Mouse (Mus musculus) hindbrain, embryonic 16.5 days (tissue): ENCODE results near the gene Gm7735. TPM values are rescaled to one million over a fixed set of nuclear protein-coding genes. Genes with fewer than 3 reads are reported as not detected.
"Not testable (repeated sequence)": the region's sequence is repeated elsewhere in the genome, so short reads cannot be mapped to it uniquely, and the experiment has no call there.

Experiments used
- ATAC-seq: fragments of 200-750 bp; cut with Nextera tagmentation; 2 replicates; pipeline ENCODE4 v1.8.0; 2017; ENCODE audit warnings: moderate TSS enrichment, moderate library complexity
- H3K27ac ChIP-seq: fragments of 300-500 bp; sonication (generic); 2 replicates; pipeline ENCODE4 v1.5.1; 2014; ENCODE audit warnings: low read depth, mild to moderate bottlenecking, control low read depth, low read length, moderate library complexity
- H3K27me3 ChIP-seq: fragments of 300-500 bp; sonication (generic); replicated peaks from 2 replicates; pipeline ENCODE4 v1.6.1; 2014; ENCODE audit warnings: low read length; ENCODE audit not compliant: control insufficient read depth, insufficient read depth
- H3K36me3 ChIP-seq: fragments of 300-500 bp; sonication (generic); 2 replicates; pipeline ENCODE4 v1.6.1; 2014; ENCODE audit warnings: mild to moderate bottlenecking, low read length, moderate library complexity, mixed read lengths; ENCODE audit not compliant: control insufficient read depth, insufficient read depth
- H3K4me1 ChIP-seq: fragments of 300-500 bp; sonication (generic); 2 replicates; pipeline ENCODE4 v1.6.1; 2014; ENCODE audit warnings: low read depth, low read length; ENCODE audit not compliant: control insufficient read depth, insufficient read depth
- H3K4me2 ChIP-seq: fragments of 300-500 bp; sonication (generic); 2 replicates; pipeline ENCODE4 v1.6.1; 2014; ENCODE audit warnings: mild to moderate bottlenecking, low read length, control low read depth, moderate library complexity
- H3K4me3 ChIP-seq: fragments of 300-500 bp; sonication (generic); 2 replicates; pipeline ENCODE4 v1.5.1; 2014; ENCODE audit warnings: mild to moderate bottlenecking, low read length, control low read depth, moderate library complexity
- H3K9ac ChIP-seq: fragments of 300-500 bp; sonication (generic); 2 replicates; pipeline ENCODE4 v1.6.1; 2014; ENCODE audit warnings: low read depth, mild to moderate bottlenecking, control low read depth, low read length, moderate library complexity
- H3K9me3 ChIP-seq: fragments of 300-500 bp; sonication (generic); 2 replicates; pipeline ENCODE4 v1.6.1; 2014; ENCODE audit warnings: mild to moderate bottlenecking, low read length, moderate library complexity; ENCODE audit not compliant: control insufficient read depth
- WGBS: fragments of 180-500 bp; shearing (Covaris S2); extraction: QIAGEN DNeasy Blood & Tissue Kit; methylation state at CpG from one replicate; pipeline ENCODE4 v1.1.7; 2014; 5-methylcytosine and 5-hydroxymethylcytosine counted together
- polyA plus RNA-seq: library from polyadenylated mRNA; unstranded; fragments of >200 nt; fragmentation: Nextera tagmentation; extraction: Ambion mirVana; gene quantifications from 2 replicates; pipeline ENCODE4 v1.2.1, GENCODE M21; 2015

Gm7735 gene
- not detected in 2 replicates for polyA plus RNA-seq

DNA sequence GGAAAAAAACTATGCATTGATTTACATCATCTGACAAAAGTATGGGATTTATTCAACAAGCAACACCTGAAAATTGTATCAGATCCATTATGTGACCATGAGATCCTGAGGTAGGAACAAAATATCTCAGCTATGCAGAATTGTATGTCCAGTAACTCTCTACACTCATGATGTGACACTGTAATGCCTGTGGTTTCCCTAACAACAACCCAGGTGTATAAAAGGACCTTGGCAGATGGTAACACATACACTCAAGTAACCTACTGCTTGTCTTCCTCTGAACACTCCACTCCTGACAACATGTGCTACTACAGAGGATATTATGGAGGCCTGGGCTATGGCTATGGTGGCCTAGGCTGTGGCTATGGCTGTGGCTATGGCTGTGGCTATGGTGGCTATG, at the start of gene Gm7735:
Gm7735 (plus strand) TSS at position 301 of the 400 bp plus-strand sequence.
- not testable (repeated sequence) for ATAC-seq, H3K9me3 ChIP-seq, H3K4me1 ChIP-seq, H3K4me3 ChIP-seq, H3K36me3 ChIP-seq, H3K27me3 ChIP-seq, H3K27ac ChIP-seq, H3K9ac ChIP-seq, H3K4me2 ChIP-seq

DNA sequence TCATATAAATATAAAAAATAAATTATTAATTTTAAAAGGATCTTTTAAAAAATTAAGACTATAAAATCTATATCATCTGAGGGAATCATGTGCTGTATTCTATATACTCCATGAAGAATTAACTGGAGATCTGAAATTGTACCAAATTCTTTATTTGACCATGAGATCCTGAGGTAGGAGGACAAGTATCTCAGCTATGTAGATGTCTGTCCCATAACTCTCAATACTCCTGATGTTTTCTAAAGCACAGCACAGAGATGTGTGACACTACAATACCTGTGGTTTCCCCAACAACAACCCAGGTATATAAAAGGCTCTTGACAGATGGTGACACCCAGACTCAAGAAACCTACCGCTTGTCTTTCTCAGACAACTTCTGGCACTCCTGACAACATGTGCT, 28.7 kb upstream of the Gm7735 start, which contains the start of gene Gm6358:
Gm6358 (plus strand) TSS at position 301 of the 400 bp plus-strand sequence.
- WGBS, result 100% methylated on average over 1 of the region's 1 CpGs
- H3K27me3 ChIP-seq, result no peaks in the 10 kb centered on the region
- H3K4me3 ChIP-seq, result no peak within 1 kb of the TSS
- ATAC-seq, result no peak
- no peaks in the 10 kb centered on the region for H3K36me3 ChIP-seq
- no peaks in the 10 kb centered on the region for H3K4me1 ChIP-seq
- H3K9me3 ChIP-seq, result no peaks in the 10 kb centered on the region
- no peak within 1 kb of the TSS for H3K4me2 ChIP-seq
- H3K27ac ChIP-seq, result no peak within 1 kb of the TSS
- H3K9ac ChIP-seq, result no peak within 1 kb of the TSS

DNA sequence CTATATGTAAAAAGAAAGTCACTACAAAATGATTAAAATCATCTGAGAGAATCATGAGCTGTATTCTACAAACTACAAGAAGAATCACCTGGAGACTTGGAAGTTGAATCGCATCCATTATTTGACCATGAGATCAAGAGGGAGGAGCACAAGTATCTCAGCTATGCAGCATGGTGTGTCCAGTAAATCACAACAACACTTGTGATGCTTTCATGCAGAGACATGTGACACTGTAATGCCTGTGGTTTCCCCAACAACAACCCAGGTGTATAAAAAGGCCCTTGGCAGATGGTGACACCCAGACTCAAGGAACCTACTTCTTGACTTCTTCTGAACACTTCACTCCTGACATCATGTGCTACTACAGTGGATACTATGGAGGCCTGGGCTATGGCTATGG, 18.5 kb upstream of the Gm7735 start, which contains the start of gene Gm10061:
Gm10061 (plus strand) TSS at position 301 of the 400 bp plus-strand sequence.
- Histone ChIP-seq H3K9me3 (no peaks in the 10 kb centered on the region), H3K9ac (no peak within 1 kb of the TSS), H3K4me2 (no peak within 1 kb of the TSS), H3K27me3 (no peaks in the 10 kb centered on the region), H3K4me3 (no peak within 1 kb of the TSS), H3K4me1 (no peaks in the 10 kb centered on the region), H3K27ac (no peak within 1 kb of the TSS), H3K36me3 (no peaks in the 10 kb centered on the region)
- ATAC-seq, result no peak
- WGBS, result 100% methylated on average over 1 of the region's 1 CpGs

DNA sequence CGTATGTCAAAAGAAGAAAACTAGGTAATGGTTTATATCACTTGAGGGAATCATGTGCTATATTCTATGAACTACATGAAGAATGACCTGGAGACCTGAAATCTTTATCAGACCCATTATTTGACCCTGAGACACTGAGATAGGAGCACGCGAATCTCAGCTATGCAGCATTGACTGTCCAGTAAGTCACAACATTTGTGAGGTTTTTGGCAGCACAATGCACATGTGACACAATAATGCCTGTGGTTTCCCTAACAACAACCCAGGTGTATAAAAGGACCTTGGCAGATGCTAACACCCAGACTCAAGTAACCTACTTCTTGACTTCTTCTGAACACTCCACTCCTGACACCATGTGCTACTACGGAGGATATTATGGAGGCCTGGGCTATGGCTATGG, 11.6 kb upstream of the Gm7735 start, which contains the start of gene Gm9789:
Gm9789 (plus strand) TSS at position 301 of the 400 bp plus-strand sequence.
- WGBS, result 89% methylated on average over 4 of the region's 4 CpGs
- no peak within 1 kb of the TSS for H3K4me3 ChIP-seq

DNA sequence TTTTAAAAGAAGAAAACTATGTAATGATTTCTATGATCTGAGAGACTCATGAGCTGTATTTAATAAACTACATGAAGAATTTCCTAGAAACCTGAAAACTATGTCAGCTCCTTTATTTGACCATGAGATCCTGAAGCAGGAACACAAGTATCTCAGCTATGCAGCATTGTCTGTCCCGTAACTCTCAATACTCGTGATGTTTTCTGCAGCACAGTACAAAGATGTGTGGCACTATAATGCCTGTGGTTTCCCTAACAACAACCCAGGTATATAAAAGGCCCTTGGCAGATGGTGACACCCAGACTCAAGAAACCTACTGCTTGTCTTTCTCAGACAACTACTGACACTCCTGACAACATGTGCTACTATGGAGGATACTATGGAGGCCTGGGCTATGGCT, 5.1 kb downstream of the Gm7735 start, which contains the start of gene 1110057P08Rik:
1110057P08Rik (plus strand) TSS at position 301 of the 400 bp plus-strand sequence.
- Histone ChIP-seq H3K4me1 (no peaks in the 10 kb centered on the region), H3K4me2 (no peak within 1 kb of the TSS), H3K9me3 (no peaks in the 10 kb centered on the region), H3K27me3 (no peaks in the 10 kb centered on the region), H3K27ac (no peak within 1 kb of the TSS), H3K36me3 (no peaks in the 10 kb centered on the region), H3K4me3 (no peak within 1 kb of the TSS), H3K9ac (no peak within 1 kb of the TSS)
- WGBS, result 90% methylated on average over 2 of the region's 2 CpGs
- no peak for ATAC-seq

More for the DNA sequence above, 11.6 kb upstream of the Gm7735 start, which contains the start of gene Gm9789:
- no peaks in the 10 kb centered on the region for H3K36me3 ChIP-seq
- H3K27ac ChIP-seq, result no peak within 1 kb of the TSS
- no peaks in the 10 kb centered on the region for H3K4me1 ChIP-seq
- no peak within 1 kb of the TSS for H3K4me2 ChIP-seq
- no peak within 1 kb of the TSS for H3K9ac ChIP-seq
- ATAC-seq, result no peak
- H3K27me3 ChIP-seq, result no peaks in the 10 kb centered on the region
- H3K9me3 ChIP-seq, result no peaks in the 10 kb centered on the region

DNA sequence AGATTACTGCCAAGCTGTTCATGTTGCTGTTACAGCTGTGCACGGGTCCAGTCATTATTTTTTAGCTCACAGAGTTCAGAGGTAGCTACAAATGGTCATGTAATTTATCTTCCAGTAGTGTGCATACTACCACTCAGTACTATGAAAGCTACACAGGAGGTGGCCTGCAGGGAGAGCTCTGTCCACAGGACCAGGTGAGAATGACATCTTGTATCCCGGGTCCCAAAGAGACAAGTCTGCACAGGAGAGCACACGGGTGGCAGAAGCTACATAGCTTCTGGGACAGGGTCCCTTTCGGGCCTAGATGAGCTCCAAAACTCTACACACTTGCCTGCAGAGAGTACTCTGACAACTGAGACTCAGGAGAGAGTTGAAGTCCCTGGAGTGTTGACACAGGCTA, 19.3 kb downstream of the Gm7735 start:
- 87% methylated on average over 4 of the region's 4 CpGs for WGBS
- Histone ChIP-seq H3K4me3 (no peak overlapping the region), H3K9ac (no peak overlapping the region), H3K9me3 (no peaks in the 10 kb centered on the region), H3K4me1 (no peaks in the 10 kb centered on the region), H3K4me2 (no peak overlapping the region), H3K27me3 (no peaks in the 10 kb centered on the region), H3K36me3 (no peaks in the 10 kb centered on the region), H3K27ac (no peak overlapping the region)
- ATAC-seq, result no peak

DNA sequence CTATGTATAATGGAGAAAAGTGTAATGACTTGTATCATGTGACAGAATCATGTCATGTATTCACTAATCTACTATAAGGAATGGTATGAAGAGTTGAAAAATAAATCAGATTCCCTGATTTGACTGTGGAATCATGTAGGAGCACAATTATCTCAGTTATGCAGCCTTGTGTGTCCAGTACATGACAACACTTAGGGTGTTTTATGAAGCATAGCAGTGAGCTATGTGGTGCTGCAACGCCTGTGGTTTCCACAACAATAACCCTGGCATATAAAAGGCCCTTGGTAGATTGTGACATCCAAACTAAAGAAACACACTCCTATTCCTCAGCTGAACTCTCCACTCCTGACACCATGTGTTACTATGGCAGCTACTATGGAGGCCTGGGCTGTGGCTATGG, 36.3 kb downstream of the Gm7735 start, which contains the start of gene Krtap20-2:
Krtap20-2 (plus strand) TSS at position 301 of the 400 bp plus-strand sequence.
- Histone ChIP-seq H3K27ac (no peak within 1 kb of the TSS), H3K4me2 (no peak within 1 kb of the TSS), H3K36me3 (no peaks in the 10 kb centered on the region), H3K4me3 (no peak within 1 kb of the TSS), H3K4me1 (no peaks in the 10 kb centered on the region), H3K9ac (no peak within 1 kb of the TSS), H3K27me3 (no peaks in the 10 kb centered on the region), H3K9me3 (no peaks in the 10 kb centered on the region)
- no peak for ATAC-seq
- WGBS, result 45% methylated on average over 1 of the region's 1 CpGs

Other genes starting within 250 kb of the Gm7735 start
- gene Krtap19-9b, start 237.2 kb upstream of the Gm7735 start, polyA plus RNA-seq, result not detected in 2 replicates
- not detected in 2 replicates for gene Krtap16-3, start 206.6 kb upstream of the Gm7735 start, polyA plus RNA-seq
- gene Krtap22-2, start 158.7 kb upstream of the Gm7735 start, polyA plus RNA-seq, result not detected in 2 replicates
- not detected in 2 replicates for gene Gm10229, start 154.2 kb upstream of the Gm7735 start, polyA plus RNA-seq
- not detected in 2 replicates for gene Krtap6-1, start 137.8 kb upstream of the Gm7735 start, polyA plus RNA-seq
- gene Gm10228, start 128.0 kb upstream of the Gm7735 start, polyA plus RNA-seq, result not detected in 2 replicates
- not detected in 2 replicates for gene Krtap6-5, start 121.6 kb upstream of the Gm7735 start, polyA plus RNA-seq
- gene 1110025L11Rik, start 105.5 kb upstream of the Gm7735 start, polyA plus RNA-seq, result not detected in 2 replicates
- gene Krtap6-3, start 85.5 kb upstream of the Gm7735 start, polyA plus RNA-seq, result not detected in 2 replicates
- not detected in 2 replicates for gene Gm6358, start 28.6 kb upstream of the Gm7735 start, polyA plus RNA-seq
- gene Gm10061, start 18.4 kb upstream of the Gm7735 start, polyA plus RNA-seq, result not detected in 2 replicates
- gene Gm9789, start 11.5 kb upstream of the Gm7735 start, polyA plus RNA-seq, result not detected in 2 replicates
- gene 1110057P08Rik, start 5.2 kb downstream of the Gm7735 start, polyA plus RNA-seq, result not detected in 2 replicates
- not detected in 2 replicates for gene Krtap20-2, start 36.4 kb downstream of the Gm7735 start, polyA plus RNA-seq
- gene Krtap21-1, start 234.4 kb downstream of the Gm7735 start, polyA plus RNA-seq, result not detected in 2 replicates